Mouse (Mus musculus): Measurements from ENCODE around the gene Gbp7.

GRCm38 (mm10) chr3:142495146-142495655 is 34.9 kb upstream of the Gbp7 start:
- TF ChIP-seq REST (IDR thresholded peaks at IDR 0.05; ENCODE audit: insufficient read depth, insufficient read length) = no peak
- TF ChIP-seq TCF12 (IDR thresholded peaks at IDR 0.05; ENCODE audit: insufficient read depth, poor library complexity, severe bottlenecking) = no peak
- no peak for TF ChIP-seq MAX (IDR thresholded peaks at IDR 0.05; ENCODE audit: low read depth)
- no peak for TF ChIP-seq POLR2AphosphoS2 (IDR thresholded peaks at IDR 0.05; ENCODE audit: insufficient read length, low read depth)
- TF ChIP-seq POLR2A (IDR thresholded peaks at IDR 0.05; ENCODE audit: insufficient read length, low read depth) = no peak
- no peak for TF ChIP-seq MYOD1 (IDR thresholded peaks at IDR 0.05; ENCODE audit: control insufficient read depth in 1 of 3, insufficient read length in 2 of 3, low read depth in 2 of 3)
- no peak for TF ChIP-seq MYOG (IDR thresholded peaks at IDR 0.05; ENCODE audit: control insufficient read depth in 1 of 3, insufficient read depth in 1 of 3, insufficient read length in 2 of 3, low read depth in 2 of 3)
- TF ChIP-seq SRF (IDR thresholded peaks at IDR 0.05; ENCODE audit: control insufficient read depth, insufficient read length, low read depth) = no peak
- no peak for TF ChIP-seq USF1 (IDR thresholded peaks at IDR 0.05; ENCODE audit: low read depth)
- TF ChIP-seq CEBPB (IDR thresholded peaks at IDR 0.05; ENCODE audit: insufficient read depth, poor library complexity, severe bottlenecking) = no peak
